Mouse (Mus musculus) kidney, embryonic 16.5 days (tissue): Measurements from ENCODE around the gene Dusp16. TPM values are rescaled to one million over a fixed set of nuclear protein-coding genes. Genes with fewer than 3 reads are reported as not detected.

Source experiments
- ATAC-seq: fragments of 200-750 bp; cut with Nextera tagmentation; 2 replicates; pipeline ENCODE4 v1.8.0; 2017; ENCODE audit warnings: moderate TSS enrichment; ENCODE audit not compliant: low FRiP score, low TSS enrichment
- H3K27ac ChIP-seq: fragments of 300-500 bp; sonication (generic); 2 replicates; pipeline ENCODE4 v1.5.1; 2014; ENCODE audit warnings: low read length
- H3K27me3 ChIP-seq: fragments of 300-500 bp; sonication (generic); 2 replicates; pipeline ENCODE4 v1.6.1; 2014; ENCODE audit warnings: low read length, control low read depth, mixed read lengths; ENCODE audit not compliant: insufficient read depth
- H3K36me3 ChIP-seq: fragments of 300-500 bp; sonication (generic); 2 replicates; pipeline ENCODE4 v1.6.1; 2014; ENCODE audit warnings: low read length, control low read depth, mixed read lengths; ENCODE audit not compliant: insufficient read depth
- H3K4me1 ChIP-seq: fragments of 300-500 bp; sonication (generic); 2 replicates; pipeline ENCODE4 v1.6.1; 2014; ENCODE audit warnings: low read length, control low read depth, mixed read lengths; ENCODE audit not compliant: insufficient read depth
- H3K4me2 ChIP-seq: fragments of 300-500 bp; sonication (generic); replicated peaks from 2 replicates; pipeline ENCODE4 v1.6.1; 2014; ENCODE audit warnings: low read depth, low read length
- H3K4me3 ChIP-seq: fragments of 300-500 bp; sonication (generic); 2 replicates; pipeline ENCODE4 v1.5.1; 2014; ENCODE audit warnings: mild to moderate bottlenecking, low read length
- H3K9ac ChIP-seq: fragments of 300-500 bp; sonication (generic); replicated peaks from 2 replicates; pipeline ENCODE4 v1.6.1; 2014; ENCODE audit warnings: low read length
- H3K9me3 ChIP-seq: fragments of 300-500 bp; sonication (generic); 2 replicates; pipeline ENCODE4 v1.6.1; 2016; ENCODE audit warnings: low read length, control low read depth
- WGBS: fragments of 180-500 bp; shearing (Covaris S2); extraction: QIAGEN DNeasy Blood & Tissue Kit; methylation state at CpG from one replicate; pipeline ENCODE4 v1.1.7; 2014; 5-methylcytosine and 5-hydroxymethylcytosine counted together
- polyA plus RNA-seq: library from polyadenylated mRNA; unstranded; fragments of >200 nt; fragmentation: Nextera tagmentation; extraction: Ambion mirVana; gene quantifications from 2 replicates; pipeline ENCODE4 v1.2.1, GENCODE M21; 2015

Gene Dusp16
- polyA plus RNA-seq, 1 experiment from 2014 or later, result 12.4 TPM

DNA sequence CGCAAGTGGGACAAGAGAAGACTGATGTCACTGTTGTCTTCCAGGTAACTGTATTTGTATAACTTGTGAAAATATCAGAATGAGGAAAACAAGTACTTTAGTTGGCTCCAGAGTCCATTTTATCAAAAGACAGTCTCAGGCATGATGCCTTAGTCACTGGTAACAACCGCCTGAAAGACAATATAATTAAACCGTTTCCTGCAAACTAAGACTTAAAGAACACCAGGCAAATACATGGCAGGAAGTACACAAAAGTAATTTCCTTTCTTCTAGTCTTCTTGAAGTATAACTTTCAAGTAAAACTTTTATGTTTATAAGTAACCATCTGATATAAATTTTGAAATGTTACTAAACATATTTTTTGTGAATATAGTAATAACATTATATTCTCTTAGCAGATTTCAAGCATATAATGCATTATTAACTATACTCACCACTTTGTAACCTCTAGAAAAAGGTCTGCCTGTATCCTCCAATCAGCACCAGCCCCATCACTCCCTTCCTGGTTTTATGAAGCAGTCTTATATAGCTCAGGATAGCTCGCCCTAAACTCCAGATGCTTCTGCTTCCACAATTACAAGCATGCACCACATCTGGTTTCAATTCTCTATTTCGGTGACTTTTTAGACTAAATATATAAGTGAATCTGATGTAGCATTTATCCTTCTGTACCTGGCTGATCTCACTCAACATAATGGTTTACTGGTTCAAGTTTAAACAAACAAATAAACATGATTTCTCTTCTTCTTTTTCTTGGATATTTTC, 40.4 kb downstream of the Dusp16 start:
- Histone ChIP-seq H3K36me3 (peaks cover 10% of the 10 kb centered on the region; the same call in 1 of the 2 replicates), H3K4me2 (no peak overlapping the region), H3K27ac (no peak overlapping the region), H3K4me1 (no peaks in the 10 kb centered on the region), H3K9me3 (no peaks in the 10 kb centered on the region), H3K27me3 (no peaks in the 10 kb centered on the region), H3K9ac (no peak overlapping the region), H3K4me3 (no peak overlapping the region)
- 85% methylated on average over 5 of the region's 5 CpGs for WGBS
- ATAC-seq, result no peak

DNA sequence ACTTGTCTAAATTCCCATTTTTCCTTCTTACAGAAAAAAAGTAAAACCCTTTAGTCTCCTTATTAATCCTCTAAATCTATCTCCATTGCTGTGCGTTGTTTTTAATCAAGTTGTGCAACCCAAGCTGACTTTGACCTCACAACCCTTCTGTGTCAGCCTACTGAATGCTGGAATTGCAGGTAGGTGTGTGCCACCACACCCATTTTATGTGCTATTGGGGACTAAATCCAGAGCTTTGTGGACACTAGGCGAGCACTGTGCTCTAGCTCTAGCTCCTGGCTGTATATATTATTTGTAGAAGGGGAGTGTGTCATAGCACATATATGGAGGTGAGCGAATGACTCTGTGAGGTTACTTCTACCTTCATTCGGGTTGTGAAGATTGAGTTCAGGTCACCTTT, 41.3 kb downstream of the Dusp16 start:
- H3K36me3 ChIP-seq, result peaks cover 10% of the 10 kb centered on the region; the same call in 1 of the 2 replicates
- H3K9me3 ChIP-seq, result no peaks in the 10 kb centered on the region
- H3K27ac ChIP-seq, result no peak overlapping the region
- WGBS, result 89% methylated on average over 4 of the region's 4 CpGs
- no peaks in the 10 kb centered on the region for H3K27me3 ChIP-seq
- H3K4me3 ChIP-seq, result no peak overlapping the region
- H3K4me2 ChIP-seq, result no peak overlapping the region
- no peaks in the 10 kb centered on the region for H3K4me1 ChIP-seq
- no peak overlapping the region for H3K9ac ChIP-seq
- no peak for ATAC-seq

DNA sequence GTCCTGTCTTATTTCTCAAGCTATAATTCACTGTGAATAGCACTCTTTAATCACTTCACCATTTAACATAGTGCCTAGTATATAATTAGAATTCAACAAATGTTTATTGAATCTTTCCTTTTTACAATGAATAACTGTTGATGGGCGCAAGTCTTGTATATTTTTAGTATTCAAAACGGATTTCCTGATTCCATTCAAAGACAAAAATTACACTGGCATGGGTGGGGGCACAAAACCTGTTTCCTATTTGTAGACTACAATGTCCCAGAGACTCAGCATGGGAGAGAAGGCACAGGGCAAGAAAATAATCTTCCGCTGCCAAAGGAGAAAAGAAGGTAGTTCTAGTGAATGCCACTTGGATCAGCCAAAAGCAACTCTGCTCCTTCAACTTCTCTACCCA, 44.3 kb downstream of the Dusp16 start:
- no peaks in the 10 kb centered on the region; the same call in 1 of the 2 replicates for H3K4me1 ChIP-seq
- 84% methylated on average over 3 of the region's 3 CpGs for WGBS

DNA sequence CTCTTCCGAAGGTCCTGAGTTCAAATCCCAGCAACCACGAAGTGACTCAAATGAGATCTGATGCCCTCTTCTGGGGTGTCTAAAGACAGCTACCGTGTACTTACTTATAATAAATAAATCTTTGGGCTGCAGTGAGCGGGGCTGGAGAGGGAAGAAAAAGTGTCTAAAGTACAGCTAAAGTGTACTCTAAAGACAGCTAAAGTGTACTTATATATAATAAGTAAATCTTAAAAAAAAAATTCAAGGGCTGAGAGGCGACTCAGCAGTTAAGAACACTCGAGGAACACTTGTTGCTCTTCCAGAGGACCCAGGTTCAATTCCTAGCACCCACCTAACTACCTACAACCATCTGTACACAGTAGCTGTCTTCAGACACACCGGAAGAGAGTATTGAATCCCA, 46.5 kb downstream of the Dusp16 start:
- Histone ChIP-seq H3K4me1 (no peaks in the 10 kb centered on the region; the same call in 1 of the 2 replicates), H3K9ac (no peak overlapping the region), H3K4me3 (no peak overlapping the region), H3K27ac (no peak overlapping the region), H3K9me3 (no peaks in the 10 kb centered on the region), H3K27me3 (no peaks in the 10 kb centered on the region), H3K4me2 (no peak overlapping the region), H3K36me3 (no peaks in the 10 kb centered on the region)
- no peak for ATAC-seq
- WGBS, result 96% methylated on average over 7 of the region's 7 CpGs

More for the DNA sequence above, 44.3 kb downstream of the Dusp16 start:
- no peak for ATAC-seq
- Histone ChIP-seq H3K27ac (no peak overlapping the region), H3K9me3 (no peaks in the 10 kb centered on the region), H3K27me3 (no peaks in the 10 kb centered on the region), H3K4me3 (no peak overlapping the region), H3K9ac (no peak overlapping the region), H3K4me2 (no peak overlapping the region), H3K36me3 (no peaks in the 10 kb centered on the region)

DNA sequence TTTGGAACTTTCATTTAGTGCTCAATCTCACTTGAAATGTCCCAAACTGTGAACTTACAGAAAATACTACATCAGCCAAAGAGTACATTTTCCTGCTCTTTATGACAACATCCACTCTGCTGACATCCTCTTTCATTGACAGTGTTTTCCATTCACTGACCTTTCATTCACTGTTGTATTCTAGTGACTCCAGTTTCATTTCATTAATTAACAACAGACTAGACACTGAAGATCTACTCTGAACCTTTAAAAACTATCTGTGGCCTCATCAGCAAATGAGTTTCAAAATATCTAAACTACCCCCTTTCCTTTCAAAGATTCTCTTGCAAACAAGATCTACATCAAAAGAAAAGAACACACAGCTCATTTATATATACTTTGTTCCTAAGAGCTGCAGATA, 48.9 kb downstream of the Dusp16 start:
- no peak for ATAC-seq
- Histone ChIP-seq H3K9me3 (no peaks in the 10 kb centered on the region), H3K9ac (no peak overlapping the region), H3K27me3 (no peaks in the 10 kb centered on the region), H3K4me3 (no peak overlapping the region), H3K36me3 (peaks cover 5% of the 10 kb centered on the region), H3K4me1 (no peaks in the 10 kb centered on the region; the same call in 1 of the 2 replicates), H3K4me2 (no peak overlapping the region), H3K27ac (no peak overlapping the region)

- Histone ChIP-seq H3K27ac (no peak overlapping the region), H3K9me3 (no peaks in the 10 kb centered on the region), H3K4me2 (no peak overlapping the region), H3K4me3 (no peak overlapping the region), H3K4me1 (no peaks in the 10 kb centered on the region), H3K9ac (no peak overlapping the region), H3K27me3 (no peaks in the 10 kb centered on the region), H3K36me3 (peaks cover 15% of the 10 kb centered on the region)
- WGBS, result 92% methylated on average over 3 of the region's 3 CpGs
- no peak for ATAC-seq
These were observed 55.6 kb downstream of the Dusp16 start for GRCm38 (mm10) chr6:134736853-134737252.

DNA sequence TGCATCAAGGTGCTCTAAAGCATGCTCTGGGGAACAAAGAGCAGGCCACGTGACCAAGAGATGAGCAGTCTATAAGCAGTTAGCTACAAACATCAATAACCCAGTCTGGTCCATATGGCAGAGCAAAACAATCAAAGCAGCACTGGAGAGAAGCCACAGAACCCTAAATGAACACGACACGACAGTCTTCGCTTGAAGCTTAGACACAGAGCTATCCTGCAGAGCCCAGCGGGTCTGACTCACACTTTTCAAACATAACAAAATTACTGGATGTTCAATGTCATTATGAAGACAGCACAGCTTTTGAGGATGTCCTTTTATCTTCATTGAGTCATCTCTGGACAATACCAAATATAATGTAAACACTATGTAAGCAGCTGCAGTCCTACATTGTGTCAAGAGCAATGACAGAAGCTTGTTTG, 58.6 kb downstream of the Dusp16 start:
- ATAC-seq, result no peak
- no peaks in the 10 kb centered on the region for H3K27me3 ChIP-seq
- H3K4me2 ChIP-seq, result no peak overlapping the region
- WGBS, result 84% methylated on average over 5 of the region's 5 CpGs
- no peak overlapping the region for H3K4me3 ChIP-seq
- H3K9ac ChIP-seq, result no peak overlapping the region
- no peaks in the 10 kb centered on the region for H3K4me1 ChIP-seq
- no peak overlapping the region for H3K27ac ChIP-seq
- peaks cover 13% of the 10 kb centered on the region for H3K36me3 ChIP-seq
- H3K9me3 ChIP-seq, result no peaks in the 10 kb centered on the region

DNA sequence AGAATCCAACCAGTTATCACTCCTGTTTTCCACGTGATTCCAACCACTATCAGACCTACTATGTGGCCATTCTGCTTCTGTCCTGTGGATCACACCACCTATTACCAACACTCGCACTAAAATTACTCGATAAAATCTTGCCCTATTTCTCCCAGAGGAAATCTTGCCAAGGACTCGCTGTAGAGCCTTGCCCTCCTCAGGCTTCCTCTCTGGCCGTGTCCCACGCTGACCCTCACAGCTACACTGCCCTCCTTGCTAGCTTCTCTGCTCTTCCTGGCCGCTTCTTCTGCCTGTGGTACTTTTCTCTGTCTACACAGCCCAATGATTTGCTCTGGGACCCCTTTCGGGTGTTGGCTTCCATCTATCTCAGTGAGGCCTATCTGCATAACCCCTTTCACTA, 59.6 kb downstream of the Dusp16 start:
- WGBS, result 89% methylated on average over 8 of the region's 8 CpGs

GRCm38 (mm10) chr6:134730978-134731377, 61.4 kb downstream of the Dusp16 start:
- Histone ChIP-seq H3K4me2 (no peak overlapping the region), H3K36me3 (no peaks in the 10 kb centered on the region), H3K9ac (no peak overlapping the region), H3K9me3 (no peaks in the 10 kb centered on the region), H3K4me3 (no peak overlapping the region), H3K27me3 (no peaks in the 10 kb centered on the region), H3K27ac (no peak overlapping the region), H3K4me1 (no peaks in the 10 kb centered on the region)
- ATAC-seq, result no peak
- WGBS, result 91% methylated on average over 3 of the region's 3 CpGs

More for the DNA sequence above, 59.6 kb downstream of the Dusp16 start:
- no peak for ATAC-seq
- Histone ChIP-seq H3K36me3 (peaks cover 7% of the 10 kb centered on the region; the same call in 1 of the 2 replicates), H3K4me3 (no peak overlapping the region), H3K4me2 (no peak overlapping the region), H3K27ac (no peak overlapping the region), H3K27me3 (no peaks in the 10 kb centered on the region), H3K4me1 (no peaks in the 10 kb centered on the region), H3K9me3 (no peaks in the 10 kb centered on the region), H3K9ac (no peak overlapping the region)

DNA sequence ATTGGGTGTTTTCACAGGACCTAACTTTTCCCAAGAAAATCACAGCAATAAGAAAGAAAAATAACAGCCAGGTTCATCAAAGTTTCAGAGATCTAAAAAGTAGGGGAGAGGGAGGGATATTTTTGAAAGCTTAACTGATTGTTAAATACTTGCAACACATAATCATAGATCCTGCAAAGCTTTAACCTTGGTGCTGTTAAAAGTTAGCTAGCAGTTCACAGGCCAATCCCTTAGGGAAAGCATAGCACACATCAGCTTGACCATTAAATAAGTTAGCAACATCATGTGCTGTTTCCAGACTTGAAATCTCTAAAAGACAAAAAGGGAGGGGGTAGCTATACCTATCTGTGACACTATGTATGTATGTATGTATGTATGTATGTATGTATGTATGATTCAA, 67.0 kb downstream of the Dusp16 start:
- no peak for ATAC-seq
- Histone ChIP-seq H3K9me3 (no peaks in the 10 kb centered on the region), H3K4me1 (no peaks in the 10 kb centered on the region), H3K9ac (no peak overlapping the region), H3K4me2 (no peak overlapping the region), H3K36me3 (peaks cover 12% of the 10 kb centered on the region; the same call in 1 of the 2 replicates), H3K27me3 (no peaks in the 10 kb centered on the region), H3K4me3 (no peak overlapping the region), H3K27ac (peak overlapping the region; percentile 58; the same call in 1 of the 2 replicates)
